Mouse (Mus musculus) right cerebral cortex, postnatal 25 days (tissue): ENCODE measurements at regions not wholly inside any gene's neighbourhood (a gene's known extent, or its start where the extent isn't known, plus 50 kb on each side); places are given as distances from the start of the nearest gene placed in this dataset.
A peak's percentile ranks its signal among the peaks of the same experiment; 100 is the strongest.

Experiments used
- DNase-seq: peaks from one replicate; pipeline ENCODE4 v3.0.0; 2022

DNA sequence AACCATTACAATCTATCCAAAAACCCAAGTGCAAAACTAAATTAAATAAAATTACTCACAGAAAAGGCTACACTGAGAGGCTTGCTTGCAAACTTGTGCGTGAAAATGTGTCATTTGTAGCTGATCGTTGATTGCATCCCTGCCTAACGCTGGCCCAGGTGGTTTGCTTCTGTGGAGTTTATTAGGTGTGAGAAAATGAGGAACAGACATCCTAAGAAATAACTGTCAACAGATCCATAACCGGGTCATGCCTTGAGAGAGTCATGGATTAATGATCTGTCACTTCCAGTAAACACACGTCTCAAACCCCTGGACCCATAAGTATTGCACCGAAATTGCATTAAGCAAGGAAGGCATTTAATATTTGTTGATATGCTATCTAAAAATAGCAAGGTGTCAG, 73.4 kb upstream of the Tmem18 start:
- DNase-seq = no peak

DNA sequence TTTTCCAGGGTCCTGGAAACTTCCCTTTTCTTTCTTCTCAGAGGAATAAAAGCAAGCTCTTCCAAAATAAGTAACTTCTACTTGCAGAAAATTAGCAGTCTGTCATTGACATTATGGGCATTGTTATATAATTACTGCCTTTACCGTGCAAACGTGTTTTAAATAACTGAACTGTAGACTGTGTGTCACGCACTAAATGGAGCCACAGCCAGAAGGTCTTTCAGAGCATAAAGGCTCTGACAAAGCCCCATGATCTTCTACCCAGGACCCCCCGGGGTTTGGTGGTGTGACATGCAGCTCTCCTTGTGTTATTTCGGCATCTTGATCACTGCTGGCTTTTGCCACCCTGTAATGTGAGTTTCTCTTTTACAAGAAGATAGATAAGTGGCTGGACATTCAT, 100.9 kb upstream of the Tmem18 start:
- DNase-seq = no peak

DNA sequence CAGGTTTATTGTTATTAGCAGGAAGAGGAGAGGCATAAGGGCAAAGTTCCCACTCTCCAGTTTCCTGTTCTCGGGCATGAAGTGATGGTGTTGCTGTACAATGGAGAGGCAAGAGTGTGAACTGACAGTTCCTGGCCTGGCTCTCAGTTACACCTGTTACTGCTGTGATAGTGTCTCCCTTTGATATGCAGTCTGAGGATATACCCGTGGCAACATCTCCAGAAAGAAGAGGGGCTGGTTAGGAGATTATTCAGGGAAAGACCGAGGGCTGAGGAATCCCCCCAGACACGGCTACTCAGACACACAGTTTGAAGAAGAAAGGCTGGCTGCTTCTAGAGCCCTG, 100.3 kb upstream of the Sntg2 start:
- DNase-seq = no peak

DNA sequence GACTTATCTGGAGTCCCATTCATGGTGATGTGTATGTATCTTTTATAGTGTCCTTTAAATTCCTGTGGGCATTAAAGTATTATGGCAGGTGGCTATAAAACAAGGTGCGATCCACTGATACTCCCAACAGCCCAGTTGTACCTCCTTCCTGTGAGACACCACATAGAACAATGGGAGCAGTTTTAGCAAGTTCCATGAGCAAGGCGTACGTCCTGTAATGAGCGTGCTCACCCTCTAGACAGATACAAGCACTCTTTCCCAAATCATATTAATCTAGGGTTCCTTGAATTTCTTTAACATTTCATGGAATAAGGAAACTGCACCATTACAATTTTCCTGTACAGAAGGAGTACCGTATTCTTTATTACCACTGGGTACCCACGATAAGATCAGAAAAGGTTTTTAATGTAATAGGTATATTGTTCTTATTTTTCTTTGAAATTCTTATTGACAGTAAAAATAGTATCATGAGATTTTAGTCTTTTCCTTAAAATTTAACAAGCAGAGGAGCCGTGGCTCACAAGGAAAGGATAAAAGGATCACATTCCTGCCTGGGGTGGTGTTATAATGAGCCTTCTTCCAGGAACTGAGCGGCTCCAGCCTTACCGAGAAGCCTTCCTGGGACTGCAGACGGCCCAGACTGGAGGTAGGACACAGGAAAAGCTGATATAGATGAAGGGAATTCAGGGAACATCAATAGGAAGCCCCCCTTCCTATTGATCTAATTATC, 99.7 kb upstream of the Sntg2 start:
- no peak for DNase-seq

DNA sequence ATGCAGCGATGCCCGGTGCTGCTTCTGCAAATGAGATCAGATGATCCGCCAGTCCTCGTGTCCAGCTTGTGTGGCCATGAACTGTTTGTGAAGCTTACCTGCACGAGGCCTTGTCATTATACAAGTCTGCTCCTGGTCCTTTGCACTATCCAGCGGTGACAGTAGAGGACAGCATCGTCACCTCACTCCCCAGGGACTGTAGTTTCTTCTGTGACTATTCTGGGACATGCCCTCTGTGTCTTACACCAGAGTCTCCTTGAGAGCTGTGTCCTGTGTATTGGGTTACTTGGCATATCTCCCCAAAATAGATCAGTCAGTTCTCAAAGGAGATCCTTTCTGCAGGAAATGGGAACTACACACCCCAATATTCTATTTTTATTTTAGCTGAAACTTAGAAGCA, 94.0 kb upstream of the Sntg2 start:
- no peak for DNase-seq

DNA sequence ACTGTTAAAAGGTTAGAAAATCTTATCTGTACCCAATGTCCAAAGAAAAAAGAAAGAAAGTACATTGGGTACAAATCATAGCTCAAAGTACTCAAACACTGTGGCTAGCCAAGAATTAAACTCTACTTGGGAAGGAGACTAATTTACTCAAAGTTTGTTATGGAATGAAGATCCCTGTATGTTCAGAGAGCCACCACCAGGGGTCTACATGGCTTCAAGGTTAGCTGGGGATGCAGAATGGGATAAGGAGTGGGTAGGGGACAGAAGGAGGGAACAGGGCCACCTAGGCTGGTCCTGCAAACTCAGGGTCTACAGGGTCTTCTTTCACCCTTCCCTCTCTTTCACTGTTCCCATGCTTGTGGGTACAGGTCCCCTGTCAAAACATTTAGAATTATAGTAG, 77.4 kb upstream of the Sntg2 start:
- DNase-seq = no peak

DNA sequence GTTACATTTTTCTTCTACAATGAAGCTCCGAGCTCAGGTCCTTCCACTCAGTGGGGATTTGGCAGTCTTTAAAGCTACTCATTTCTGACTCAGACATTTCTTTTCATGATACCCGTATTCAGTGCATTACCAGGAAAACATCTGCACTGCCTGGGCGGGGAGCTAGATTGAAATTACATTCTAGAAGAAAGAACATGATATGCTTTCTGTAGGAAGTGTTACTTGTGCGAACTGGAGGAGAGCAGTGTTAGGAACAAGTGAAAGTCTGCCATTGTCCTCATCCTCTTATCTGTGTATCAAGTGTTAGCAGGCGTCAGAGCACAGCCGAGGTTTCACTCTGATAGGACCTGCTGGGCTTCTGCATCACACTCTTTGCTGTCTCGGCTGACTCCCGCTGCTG, 61.7 kb upstream of the Sntg2 start:
- peak; percentile 41 for DNase-seq

DNA sequence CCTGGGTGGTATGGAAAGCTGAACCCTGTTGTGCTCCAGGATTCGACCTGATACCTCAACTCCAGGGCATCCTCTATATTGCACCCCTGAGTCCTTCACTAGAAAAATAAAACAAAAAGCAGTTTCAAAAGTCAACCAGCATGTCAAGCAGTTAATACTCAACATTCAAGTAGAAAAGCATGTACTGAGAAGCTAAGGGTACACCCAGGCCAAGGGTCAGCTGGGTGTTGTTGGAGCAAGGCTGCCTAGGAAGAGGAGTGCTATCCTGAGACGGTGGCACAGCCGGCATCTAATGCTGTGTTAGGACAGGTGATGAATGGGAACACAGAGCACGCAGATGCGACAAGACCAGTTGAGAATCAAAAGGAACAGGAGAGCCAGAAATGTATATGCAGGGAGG, 59.7 kb upstream of the Sntg2 start:
- DNase-seq = no peak

DNA sequence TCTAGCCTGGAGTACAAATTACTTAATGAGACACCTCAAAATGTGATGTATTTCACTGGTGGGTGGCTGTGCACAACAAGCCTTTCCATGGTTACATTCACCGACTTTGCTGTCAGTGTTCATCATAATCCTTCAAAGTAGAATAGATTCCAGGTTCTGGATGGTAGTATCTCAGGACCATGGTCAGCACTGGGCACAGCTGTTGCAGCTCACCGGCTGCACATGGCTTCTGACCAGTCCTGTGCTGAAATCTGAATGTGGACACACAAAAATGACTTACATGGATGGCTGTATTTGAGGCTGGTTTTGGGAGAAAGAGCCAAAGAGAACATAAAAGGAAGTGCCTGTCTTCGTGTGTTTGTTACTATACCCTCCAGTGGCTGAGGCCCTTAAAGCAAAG, 57.5 kb upstream of the Sntg2 start:
- DNase-seq = no peak

DNA sequence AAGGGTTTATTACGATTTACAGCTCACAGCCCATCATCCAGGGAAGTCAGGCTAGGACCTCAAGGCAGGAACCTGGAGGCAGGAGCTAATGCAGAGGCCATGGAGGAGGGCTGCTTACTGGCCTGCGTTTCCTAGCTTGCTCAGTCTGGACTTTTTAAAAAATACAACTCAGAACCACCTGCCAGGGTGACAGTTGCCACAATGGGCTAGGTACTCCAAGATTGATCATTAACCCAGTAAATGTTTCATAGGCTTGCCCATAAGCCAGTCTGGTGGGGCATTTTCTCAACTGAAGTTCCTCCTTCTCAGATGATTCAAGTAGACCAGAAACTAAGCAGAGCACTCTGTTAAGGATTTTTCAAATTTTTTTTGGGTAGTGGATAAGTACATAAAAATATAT, 52.1 kb upstream of the Sntg2 start:
- no peak for DNase-seq
